Mouse (Mus musculus) myocyte (in vitro differentiated cells): Measurements from ENCODE around the gene Serhl.

ENCODE experiments used
- CEBPB ChIP-seq: IDR thresholded peaks from 2 replicates; pipeline ENCODE4 v1.6.1; 2011; ENCODE audit warnings: mild to moderate bottlenecking, moderate library complexity; ENCODE audit not compliant: poor library complexity, insufficient read depth, severe bottlenecking
- E2F4 ChIP-seq: IDR thresholded peaks from one replicate; pipeline ENCODE4 v1.6.1; 2011; ENCODE audit warnings: mild to moderate bottlenecking, control low read depth, moderate library complexity; ENCODE audit not compliant: insufficient read depth
- MAX ChIP-seq: IDR thresholded peaks from one replicate; pipeline ENCODE4 v1.6.1; 2011; ENCODE audit warnings: low read depth, mild to moderate bottlenecking, control low read depth
- MYOD1 ChIP-seq, 3 experiments: IDR thresholded peaks; one replicate each; pipeline ENCODE4 v1.6.1; 2011; ENCODE audit warnings: control low read depth in 2 of 3, low read depth in 2 of 3, mild to moderate bottlenecking in 2 of 3, moderate library complexity in 1 of 3; ENCODE audit not compliant: insufficient read length in 2 of 3, control insufficient read depth in 1 of 3
- MYOG ChIP-seq, 3 experiments: IDR thresholded peaks; one replicate each; pipeline ENCODE4 v1.6.1; 2011; ENCODE audit warnings: control low read depth in 2 of 3, low read depth in 2 of 3, mild to moderate bottlenecking in 2 of 3; ENCODE audit not compliant: insufficient read length in 2 of 3, control insufficient read depth in 1 of 3, insufficient read depth in 1 of 3
- POLR2A ChIP-seq: IDR thresholded peaks from one replicate; pipeline ENCODE4 v1.6.1; 2011; ENCODE audit warnings: low read depth, mild to moderate bottlenecking, control low read depth, moderate library complexity; ENCODE audit not compliant: insufficient read length
- POLR2AphosphoS2 ChIP-seq: IDR thresholded peaks from one replicate; pipeline ENCODE4 v1.6.1; 2011; ENCODE audit warnings: low read depth, control low read depth; ENCODE audit not compliant: insufficient read length
- SRF ChIP-seq: IDR thresholded peaks from one replicate; pipeline ENCODE4 v1.6.1; 2011; ENCODE audit warnings: low read depth; ENCODE audit not compliant: control insufficient read depth, insufficient read length
- TCF12 ChIP-seq: IDR thresholded peaks from one replicate; pipeline ENCODE4 v1.6.1; 2011; ENCODE audit warnings: mild to moderate bottlenecking, control low read depth; ENCODE audit not compliant: poor library complexity, insufficient read depth, severe bottlenecking
- TCF3 ChIP-seq: IDR thresholded peaks from one replicate; pipeline ENCODE4 v1.6.1; 2011; ENCODE audit warnings: low read depth, control low read depth; ENCODE audit not compliant: insufficient read length
- USF1 ChIP-seq: IDR thresholded peaks from one replicate; pipeline ENCODE4 v1.6.1; 2011; ENCODE audit warnings: low read depth, mild to moderate bottlenecking, control low read depth, moderate library complexity

- TF ChIP-seq POLR2A (peak; percentile 59), MAX (peak; percentile 96), USF1 (no peak), MYOG (IDR thresholded peaks at IDR 0.05; ENCODE audit: control insufficient read depth in 1 of 3, insufficient read depth in 1 of 3, insufficient read length in 2 of 3, low read depth in 2 of 3) (peak in 1 of 3 experiments; percentile 62), E2F4 (no peak), MYOD1 (IDR thresholded peaks at IDR 0.05; ENCODE audit: control insufficient read depth in 1 of 3, insufficient read length in 2 of 3, low read depth in 2 of 3) (peak in 2 of 3 experiments; percentile 11 to 52), POLR2AphosphoS2 (peak; percentile 54), TCF3 (no peak), CEBPB (peak; percentile 76; the same call in 1 of the 2 replicates), TCF12 (no peak), SRF (peak; percentile 65)
Observed at GRCm38 (mm10) chr15:83156929-83157666, 67.8 kb downstream of the Serhl start.
